Mouse (Mus musculus): ENCODE measurements around the gene Tmco3.
"Not testable (repeated sequence)": the region's sequence is repeated elsewhere in the genome, so short reads cannot be mapped to it uniquely, and the experiment has no call there.

Tmco3 gene

DNA sequence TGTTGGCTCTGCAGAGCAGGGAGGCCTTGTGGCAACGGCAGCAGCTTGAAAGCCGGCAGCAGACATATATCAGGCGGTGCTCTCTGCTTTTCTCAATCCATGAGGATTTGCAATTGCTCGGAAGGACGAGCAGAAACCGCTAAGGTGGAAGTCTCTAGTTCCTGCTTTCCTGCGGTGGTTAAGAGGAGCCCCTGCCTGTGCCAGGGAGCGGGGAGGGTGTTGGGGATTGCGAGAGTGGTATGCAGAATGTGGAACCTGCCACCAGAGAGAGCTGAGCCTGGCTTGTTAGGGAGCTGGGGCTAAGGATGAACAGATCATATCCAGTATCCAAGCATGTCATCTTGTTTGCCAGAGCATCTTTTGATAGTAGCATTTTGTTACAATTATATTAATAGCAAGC, 18.9 kb downstream of the Tmco3 start:
- no peak for DNase-seq

DNA sequence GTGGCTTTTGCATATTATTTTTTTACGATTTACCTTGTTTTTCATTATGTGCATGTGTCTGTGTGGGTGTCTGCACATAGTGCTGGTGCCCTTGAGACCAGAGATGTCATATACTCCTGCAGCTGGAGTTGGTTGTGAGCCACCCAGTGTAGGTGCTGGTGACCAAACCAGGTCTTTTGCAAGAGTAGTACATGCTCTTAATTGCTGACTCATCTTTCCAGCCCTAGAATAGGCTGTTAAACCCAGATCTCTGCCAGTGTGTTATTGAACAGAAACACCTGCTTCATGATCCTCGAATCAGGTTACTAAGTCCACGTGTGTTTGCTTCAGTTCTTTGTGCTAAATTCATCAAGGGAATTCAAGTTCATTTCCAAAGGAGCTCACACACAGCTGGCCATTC, 26.9 kb downstream of the Tmco3 start:
- no peak for DNase-seq

DNA sequence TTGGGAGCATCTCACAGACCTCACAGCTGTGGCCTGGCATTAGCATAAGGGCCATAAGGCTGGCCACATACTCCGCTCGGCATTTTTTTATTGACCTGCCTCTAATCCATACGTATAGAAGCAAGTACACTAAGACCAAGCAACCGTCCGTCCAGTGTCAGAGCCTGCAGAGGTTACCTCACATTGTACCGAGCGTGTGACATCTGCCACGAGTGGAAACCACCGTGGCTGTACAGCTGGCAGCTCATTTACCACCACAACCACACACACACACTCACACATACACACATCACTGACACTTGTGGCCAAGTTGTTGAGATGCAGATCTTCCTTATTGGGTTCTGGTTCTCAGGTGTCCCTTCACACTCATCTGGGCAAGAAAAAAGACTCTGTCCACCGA, 28.7 kb downstream of the Tmco3 start:
- peak; percentile 39 for DNase-seq

DNA sequence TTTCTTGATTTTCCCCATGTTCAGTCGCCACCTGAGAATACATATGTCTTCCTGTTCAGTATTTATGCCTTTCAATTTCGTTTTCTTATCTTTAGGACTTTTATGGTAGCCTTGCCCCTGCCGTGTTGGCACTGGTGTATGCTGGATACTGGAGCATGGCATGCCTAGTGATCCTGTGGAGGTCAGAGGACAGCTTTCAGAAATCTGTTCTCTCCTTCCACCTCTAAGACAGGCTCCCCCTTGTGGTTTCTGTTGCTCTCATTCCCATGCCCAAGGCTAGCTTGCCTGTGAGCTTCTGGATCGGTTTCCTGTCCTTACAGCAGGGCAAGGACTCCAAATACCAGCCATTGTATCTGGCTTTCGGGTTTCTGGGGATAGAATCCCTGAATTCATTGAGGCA, 38.6 kb downstream of the Tmco3 start:
- peak; percentile 49 for DNase-seq

DNA sequence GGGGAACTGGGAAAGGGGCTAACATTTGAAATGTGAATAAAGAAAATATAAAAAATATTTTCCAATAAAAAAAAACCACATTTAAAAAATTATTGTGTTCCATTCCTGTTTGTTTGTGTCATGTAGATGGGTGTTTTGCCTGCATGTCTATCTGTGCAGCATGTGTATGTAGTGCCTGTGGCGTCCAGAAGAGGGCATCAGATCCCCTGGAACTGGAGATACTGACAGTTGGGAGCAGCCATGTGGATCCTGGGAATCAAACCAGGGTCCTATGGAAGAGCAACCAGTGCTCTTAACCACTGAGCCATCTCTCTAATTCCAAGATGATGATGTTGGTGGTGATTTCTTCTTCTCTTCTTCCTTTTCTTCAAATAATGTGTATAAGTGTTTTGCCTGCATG, 46.7 kb downstream of the Tmco3 start:
- DNase-seq: peak; percentile 37

DNA sequence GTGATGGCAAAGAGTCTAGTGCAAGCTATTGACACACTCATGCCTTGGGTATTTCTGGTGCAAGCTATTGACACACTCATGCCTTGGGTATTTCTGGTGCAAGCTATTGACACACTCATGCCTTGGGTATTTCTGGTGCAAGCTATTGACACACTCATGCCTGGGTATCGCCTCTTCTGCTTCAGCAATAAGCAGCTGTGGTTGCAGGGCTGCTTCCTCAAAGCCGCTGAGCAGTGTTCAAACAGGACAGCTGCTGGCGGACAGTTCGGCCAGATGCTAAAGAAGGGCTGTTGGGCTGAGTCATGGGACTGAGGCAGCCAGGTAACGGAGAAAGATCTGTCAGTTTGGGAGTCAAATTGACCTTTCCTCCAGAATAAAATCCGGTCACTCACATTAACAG, 49.3 kb downstream of the Tmco3 start:
- not testable (repeated sequence) for DNase-seq

DNA sequence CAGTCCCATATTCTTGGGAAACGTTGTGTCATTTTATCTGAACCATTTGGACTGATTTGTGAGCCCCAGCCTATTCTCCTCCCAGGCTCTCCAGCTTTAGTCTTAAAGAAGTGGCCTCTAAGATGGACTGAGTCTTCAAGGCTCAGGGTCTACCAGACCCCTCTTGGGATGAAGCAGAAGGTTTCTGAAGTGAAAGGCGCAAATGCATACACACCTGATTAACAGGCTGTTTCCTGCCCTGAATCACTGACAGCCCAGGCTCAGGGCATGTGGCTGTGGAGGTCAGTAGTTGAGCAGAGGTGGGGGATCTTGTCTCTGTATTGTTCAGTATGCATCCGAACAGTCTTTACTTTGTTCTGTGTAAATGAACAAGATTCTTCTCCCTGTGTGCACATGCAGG, 49.7 kb downstream of the Tmco3 start:
- DNase-seq: no peak

DNA sequence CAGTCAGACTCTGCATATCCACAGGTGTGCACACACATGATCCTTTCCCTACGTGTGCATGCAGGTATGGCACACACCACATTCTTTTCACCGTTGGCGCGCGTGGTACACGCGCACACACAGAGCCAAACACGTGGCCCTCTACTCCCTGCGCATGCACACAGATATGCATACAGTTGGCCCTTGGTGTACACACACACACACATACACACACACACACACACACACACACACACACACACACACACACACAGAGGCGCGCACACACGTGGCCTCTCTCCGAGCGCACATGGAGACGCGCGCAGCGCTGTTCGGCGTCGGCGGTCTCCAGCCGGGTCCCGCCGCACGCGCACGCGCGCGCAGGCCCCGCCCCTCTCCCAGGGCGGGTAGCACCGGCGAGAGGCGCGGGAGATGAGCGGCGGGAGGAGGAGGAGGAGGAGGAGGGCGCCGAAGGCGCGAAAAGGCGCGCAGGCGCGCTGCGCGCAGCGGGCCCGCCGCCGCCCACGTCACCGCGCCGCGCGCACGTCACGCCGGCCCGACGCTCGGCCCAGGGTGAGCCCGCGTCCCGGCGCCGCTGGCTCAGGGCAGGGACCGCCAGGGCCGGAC, 50.4 kb downstream of the Tmco3 start, which contains the start of gene Tfdp1:
TSS of gene Tfdp1 (plus strand) at position 497 of the 606 bp plus-strand sequence.
- DNase-seq: peak; percentile 92

DNA sequence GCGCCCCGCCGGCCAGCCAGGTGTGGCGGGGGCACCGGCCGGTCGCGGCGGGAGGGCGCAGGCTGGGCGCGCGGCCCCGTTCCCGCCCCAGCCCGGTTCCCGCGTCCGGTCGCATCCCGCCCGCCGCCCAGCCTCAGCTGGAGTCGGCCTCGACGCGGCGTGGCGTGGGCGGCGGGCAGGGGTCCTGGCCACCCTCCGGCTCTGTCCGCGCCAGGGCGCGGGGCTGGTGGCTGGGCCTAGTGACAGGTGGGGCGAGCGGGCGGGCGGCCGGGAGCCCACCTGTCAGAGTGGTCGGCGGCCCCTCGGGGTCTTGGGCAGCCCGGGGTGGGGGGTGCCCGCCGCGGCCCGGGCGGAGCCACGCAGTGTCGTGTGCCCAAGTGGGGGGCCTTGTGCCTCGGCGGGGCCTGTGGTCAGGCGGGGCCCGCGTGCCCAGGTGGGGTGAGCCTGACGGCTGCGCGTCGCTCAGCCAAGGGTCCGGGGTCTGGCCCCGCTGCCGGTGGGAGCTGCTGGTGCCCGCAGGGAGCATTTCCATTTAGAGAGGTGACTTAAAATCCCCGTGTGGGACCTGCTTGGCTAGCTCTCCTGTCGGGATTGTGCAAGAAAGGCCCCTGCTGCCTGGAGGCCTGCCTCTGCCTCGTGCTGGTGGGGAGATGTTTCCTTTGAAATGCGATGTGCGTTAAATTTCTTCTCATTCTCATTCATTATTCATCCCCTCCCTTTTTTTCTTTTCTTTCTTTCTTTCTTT, 51.1 kb downstream of the Tmco3 start:
- DNase-seq: peak; percentile 70

DNA sequence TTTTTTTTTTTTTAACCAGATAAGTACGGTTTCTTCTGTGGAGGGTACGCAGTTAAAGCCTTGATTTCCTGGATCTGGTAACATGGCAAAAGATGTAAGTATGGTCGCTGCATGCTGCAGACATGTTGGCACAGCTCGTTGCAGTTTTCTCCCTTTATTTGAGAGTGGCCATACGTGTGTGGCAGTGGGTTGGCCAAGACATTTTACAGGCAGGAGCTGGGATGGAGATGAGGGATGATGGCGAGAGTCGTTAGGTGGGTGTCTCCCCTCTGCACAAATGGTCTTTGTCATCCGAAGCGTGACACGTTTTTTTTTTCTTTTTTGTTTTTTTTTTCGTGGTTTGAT, 51.6 kb downstream of the Tmco3 start:
- DNase-seq: no peak

DNA sequence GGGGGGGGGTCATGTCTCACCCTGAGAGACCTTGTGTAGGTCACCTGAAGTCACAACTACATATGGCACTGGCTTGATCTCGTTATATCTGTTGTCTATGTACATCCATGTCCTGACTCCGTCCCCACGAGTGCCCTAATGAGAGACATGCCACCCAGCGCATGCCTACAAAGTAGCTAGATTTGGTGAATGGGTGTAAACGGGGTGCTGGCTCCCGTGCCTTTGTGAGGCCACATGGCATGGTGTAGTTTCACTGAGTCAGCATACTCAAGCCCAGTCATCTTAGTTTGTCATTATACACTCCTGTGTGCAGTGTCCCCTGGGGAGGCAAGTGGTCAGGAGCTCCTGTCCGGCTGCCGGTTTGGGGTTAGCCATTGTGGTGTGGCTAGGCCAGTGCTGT, 52.7 kb downstream of the Tmco3 start:
- DNase-seq: no peak

DNA sequence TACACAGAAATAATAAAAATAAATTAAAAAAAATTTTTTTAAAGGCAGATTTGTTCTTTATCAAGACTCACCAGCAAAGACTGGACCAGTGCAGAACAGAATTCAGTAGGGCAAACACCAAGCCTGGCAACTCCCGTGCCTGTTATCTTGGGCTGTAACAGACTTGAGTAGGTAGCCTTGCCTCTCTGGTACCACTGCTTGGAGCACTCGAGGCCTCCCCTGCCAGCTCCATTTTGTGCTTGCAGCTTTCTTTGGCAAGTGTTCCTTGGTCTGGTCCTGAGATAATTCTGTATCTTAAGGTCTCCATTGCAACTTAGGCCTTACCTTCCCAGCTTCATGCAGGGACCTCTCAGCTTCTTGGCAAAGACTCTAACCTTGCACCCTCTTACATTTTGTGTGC, 54.4 kb downstream of the Tmco3 start:
- no peak for DNase-seq

DNA sequence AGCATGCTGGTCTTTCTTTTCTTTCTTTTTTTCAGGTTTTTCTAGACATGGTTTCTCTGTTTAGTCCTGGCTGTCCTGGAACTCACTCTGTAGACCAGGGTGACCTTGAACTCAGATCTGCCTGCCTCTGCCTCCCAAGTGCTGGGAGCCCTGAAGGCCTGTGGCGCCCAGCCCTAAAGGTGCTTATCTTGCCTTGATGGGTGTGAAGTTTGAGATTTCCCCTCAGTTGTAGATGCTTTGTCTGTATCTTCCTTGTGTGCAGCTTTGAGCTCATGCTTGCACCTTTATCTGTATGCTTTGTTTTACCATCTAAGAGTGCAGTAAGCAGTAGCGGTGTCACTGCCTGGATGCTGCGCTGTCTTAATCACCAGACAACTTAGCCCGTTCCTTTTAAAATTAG, 55.1 kb downstream of the Tmco3 start:
- no peak for DNase-seq

DNA sequence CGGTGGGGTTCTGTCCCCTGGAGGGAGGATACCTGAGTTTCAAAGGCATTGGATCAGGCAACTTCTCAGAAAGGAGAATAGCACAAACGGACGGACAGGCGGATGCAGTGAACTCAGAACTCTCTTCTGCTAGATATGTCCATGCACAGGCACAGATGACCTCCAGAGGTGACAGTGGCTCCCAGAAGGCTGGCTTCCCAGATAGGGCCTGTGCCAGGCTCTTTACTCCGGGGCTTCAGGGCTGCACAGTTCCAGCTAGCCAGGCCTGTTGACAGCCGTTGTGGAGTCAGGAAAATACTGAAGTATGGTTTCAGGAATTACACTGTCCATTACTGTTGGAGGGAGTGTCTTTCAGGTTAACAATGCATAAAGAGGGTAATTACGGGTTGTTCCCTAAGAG, 62.1 kb downstream of the Tmco3 start:
- no peak for DNase-seq

DNA sequence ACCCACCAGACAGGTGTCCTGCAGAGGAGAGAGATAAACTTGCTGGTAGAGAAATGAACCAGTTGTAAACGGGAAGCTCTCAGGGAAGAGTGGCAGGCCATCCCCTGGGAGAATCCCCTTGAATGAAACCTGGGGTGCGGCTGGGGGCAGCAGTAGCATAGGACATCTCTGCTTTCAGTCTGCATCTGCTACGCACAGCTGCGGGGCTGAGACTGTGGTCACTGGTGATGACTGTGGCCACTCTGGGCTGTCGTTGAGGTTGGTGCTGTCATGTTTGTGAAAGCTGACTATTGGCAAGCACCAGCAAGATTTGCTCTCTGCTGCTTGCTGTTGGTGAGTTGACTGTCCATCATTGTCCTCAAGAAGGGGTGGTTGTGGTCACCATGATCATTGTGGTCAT, 63.6 kb downstream of the Tmco3 start:
- DNase-seq: no peak

DNA sequence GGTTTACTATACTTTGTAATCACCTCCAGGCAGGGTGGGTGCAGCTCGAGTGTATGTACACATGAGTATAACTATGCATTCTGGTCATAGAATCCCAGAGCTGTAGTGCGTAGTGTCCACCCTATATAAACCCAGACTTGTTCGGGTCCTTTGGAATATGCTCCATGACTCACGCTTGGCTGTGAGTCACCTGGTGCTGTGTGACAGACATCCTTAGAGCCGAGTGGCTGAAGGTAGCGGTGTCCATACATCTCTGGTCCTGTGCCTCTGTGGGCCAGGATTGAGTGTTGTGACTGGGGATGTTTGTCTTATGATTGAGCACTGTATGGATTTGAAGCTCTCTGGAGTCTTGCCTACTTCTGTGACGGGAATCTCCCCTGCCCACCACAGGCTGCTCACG, 64.6 kb downstream of the Tmco3 start:
- DNase-seq: no peak

DNA sequence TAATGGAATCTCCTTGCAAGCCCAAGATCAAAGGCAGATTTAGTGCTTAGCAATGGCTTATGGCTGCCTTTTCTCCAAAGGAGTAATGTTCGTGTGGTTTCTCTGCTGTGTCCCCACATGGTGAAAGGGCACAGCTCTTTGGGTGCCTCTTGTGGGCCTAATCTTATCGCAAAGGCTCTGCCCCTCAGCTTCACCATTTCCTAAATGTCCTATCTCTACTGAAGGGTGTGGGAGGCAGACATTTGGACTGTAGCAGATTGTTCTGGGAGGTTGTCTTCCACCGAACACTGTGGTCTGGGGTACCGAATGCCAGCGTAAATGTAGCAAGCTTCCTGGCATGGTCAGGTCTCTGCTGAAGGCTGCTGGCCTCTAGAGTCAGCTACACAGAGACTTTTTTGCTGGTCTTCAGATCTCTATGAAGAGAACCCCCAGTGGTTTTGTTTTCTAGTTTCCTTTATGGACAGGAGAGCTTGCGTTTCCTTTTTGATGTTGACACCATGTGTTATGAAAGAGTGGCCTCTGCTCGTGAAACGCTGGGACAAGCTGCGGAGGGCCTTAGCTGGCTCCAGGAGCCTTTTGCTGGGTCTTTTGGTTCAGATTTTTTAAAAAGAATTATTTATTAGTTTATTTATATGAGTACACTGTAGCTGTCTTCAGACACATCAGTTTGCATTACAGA, 65.3 kb downstream of the Tmco3 start:
- DNase-seq: no peak

DNA sequence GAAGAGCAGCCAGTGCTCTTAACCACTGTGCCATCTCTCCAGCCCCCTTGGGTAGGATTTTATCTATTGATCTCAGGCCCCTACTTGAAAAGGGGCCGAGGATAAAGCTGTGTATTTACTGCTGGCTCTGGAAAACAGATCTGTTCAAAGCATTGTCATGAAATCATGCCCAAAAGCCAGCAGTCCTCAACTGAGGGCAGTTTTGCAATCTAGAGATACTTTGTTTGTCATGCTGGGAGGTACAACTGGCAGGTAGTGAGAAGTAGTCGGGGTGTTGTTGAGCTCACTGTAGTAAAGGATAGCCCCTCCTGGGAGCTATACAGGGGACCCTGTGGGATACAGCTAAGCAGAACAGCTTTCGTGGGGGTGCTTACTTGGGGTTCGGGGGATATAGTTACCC, 65.9 kb downstream of the Tmco3 start:
- DNase-seq: no peak

DNA sequence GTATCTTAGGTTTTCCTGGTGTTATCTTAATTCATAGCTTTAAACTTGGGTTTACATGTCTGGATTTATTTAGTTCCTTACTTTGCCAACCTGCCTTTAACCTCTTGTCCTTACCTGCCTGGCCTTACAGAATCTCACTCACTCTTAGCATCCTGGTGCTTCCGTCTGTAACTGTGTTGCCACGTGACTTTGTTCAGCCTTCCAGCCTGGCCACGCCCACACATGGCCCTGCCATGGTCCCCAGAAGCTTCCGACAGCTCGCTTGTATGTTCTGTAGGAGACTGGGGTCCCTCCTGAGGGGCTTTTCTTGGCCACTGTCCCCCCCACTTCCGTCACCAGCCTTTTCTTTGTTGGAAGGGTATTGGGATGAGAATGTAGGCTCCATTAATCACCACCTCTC, 68.2 kb downstream of the Tmco3 start:
- DNase-seq: no peak

DNA sequence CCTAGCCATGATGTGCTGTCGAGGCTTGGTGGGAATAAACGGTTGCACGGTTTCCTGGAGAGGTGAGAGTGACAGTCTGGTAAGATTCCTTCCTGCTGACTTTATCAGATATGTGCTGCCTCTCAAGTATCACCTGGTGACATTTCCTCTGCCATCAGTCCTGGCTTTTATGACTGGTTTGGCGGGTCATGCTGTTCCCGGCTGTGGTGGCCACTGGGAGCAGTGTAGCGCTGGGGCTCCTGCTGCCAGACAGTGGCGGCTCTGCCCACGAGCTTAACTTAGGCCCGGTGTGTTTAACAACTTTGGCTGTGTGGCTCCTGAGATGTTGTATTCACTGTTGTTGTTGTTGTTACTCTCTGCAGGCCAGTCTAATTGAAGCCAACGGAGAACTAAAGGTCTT, 68.7 kb downstream of the Tmco3 start:
- no peak for DNase-seq

DNA sequence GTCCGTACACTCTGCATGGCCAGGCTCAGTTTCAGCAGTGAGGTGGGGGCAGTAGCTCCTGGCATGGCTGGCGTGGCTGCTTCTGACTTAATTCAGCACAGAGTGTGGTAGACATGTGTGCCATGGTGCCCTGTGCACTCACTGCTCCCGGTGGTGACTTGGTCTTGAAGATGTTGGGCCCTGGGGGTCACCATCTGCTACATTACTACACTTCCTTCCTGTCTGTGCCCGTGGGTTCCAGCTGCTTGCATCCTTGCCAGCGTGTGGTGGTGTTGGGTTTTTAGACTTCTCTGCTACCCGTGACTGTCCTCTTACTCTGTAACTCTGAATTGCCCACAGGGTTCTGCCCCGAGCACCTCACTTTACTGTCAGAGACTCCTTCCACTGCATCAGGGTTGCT, 72.2 kb downstream of the Tmco3 start:
- no peak for DNase-seq

DNA sequence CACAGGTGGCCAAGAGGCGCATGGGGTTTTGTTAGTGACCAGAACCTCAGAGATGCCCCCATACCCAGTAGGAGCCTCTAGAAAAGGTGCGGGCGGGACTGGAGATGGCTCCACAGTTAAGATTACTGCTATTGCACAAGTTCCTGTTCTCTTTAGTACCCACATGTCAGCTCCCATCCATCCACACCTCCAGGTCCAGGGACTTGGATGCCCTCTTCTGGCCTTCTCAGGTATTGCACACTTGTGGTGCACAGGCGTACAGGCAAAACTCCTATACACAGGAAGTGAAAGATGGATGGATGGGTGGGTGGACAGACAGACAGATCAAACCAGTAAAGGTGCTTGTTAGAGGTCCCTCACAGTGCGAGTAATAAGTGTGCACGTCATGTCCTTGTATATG, 73.9 kb downstream of the Tmco3 start:
- peak; percentile 42 for DNase-seq
